Mouse (Mus musculus): ENCODE data around the gene Adora3.

Adora3 gene

DNA sequence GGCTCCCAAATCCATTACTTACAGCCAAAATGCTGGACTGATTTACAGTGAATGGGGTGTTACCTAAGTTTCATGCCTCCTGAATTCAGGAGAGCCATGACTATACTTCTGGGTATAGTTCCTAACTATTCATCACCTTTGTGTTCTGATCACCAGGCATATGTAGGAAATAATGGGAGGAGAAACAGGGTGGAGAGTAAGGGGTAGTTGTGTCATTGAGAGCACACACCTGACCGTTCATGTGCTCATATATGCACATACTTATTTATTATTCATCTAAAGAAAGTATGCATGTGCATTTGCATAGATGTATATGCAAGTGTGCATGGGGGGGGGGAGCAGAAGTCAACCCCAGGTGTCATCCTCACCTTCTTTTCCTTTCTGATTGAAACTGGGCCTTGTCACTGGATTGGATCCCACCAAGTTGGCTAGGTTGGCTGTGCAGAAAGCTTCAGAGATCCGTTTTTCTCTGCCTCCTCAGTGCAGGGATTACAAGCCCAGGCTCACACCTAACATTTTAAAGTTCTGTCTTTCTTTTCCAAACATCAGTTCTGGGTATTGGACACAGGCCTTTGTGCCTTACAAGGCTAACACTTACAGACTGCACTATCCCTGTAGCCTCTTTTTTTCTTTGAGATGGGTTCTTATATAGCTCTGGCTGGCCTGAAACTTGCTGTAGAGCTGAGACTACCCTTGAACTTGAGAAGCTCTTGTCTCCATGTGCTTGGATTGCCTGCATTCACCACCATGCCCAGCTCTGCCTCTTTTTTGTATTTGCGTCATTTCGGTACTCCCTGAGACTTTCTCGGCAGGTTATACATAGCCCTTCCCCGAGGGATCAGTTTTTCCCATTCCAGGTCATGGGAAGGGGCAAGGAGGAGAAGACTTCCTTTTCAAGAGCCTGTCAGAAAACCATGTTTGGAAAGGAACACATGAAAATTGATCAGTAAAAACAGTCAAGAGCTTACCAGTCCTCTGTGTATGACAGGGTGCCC is 3.1 kb downstream of the Adora3 start:
- in situ Hi-C loops (cut with MboI, MseI), result no loop called here

DNA sequence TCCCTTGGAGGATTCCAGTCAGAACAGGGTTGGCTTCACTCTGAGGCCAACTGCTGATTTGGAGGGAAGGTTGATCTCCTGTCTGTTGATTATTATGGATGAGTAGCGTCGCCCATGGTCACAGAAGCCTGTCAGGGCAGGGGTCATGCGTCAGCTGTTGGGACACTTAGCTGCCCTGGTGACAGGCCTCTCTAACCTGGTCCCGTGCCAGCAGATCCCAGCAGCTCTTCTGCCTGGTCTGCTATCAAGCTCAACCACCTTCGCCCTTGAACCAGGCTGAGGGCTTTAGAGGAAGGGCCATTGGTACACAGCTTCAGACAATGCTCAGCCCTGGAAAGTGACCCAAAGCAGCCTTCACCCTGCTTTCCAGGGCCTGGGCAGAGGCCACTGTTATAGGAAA is 5.4 kb downstream of the Adora3 start:
- in situ Hi-C loops (cut with MboI, MseI), result no loop called here

DNA sequence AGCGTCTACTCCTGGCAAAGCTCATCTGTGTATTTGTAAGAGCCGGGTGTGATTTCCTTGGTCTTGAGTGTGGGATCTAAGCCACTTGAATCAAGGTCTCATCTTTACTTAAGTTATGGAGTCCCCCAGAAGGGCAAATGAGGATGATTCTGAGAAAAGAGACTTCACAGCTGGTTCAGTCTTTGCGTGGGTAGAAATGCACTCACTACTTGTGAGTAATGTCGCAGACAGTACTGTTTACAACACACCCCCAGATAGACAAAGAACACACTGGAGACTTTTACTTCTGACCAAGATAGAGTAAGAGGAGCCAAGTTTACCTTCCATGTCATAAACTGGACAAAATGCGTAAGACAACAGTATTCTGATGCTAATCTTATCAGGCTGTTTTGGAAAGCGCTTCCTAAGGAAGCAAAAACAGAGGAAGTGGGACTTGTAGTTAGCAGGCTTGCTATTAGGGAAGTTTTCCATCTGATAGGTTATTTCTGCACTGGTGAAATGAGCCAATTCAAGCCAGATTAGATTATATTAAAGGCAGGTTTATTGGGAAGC is 6.7 kb downstream of the Adora3 start:
- in situ Hi-C loops (cut with MboI, MseI), result no loop called here

DNA sequence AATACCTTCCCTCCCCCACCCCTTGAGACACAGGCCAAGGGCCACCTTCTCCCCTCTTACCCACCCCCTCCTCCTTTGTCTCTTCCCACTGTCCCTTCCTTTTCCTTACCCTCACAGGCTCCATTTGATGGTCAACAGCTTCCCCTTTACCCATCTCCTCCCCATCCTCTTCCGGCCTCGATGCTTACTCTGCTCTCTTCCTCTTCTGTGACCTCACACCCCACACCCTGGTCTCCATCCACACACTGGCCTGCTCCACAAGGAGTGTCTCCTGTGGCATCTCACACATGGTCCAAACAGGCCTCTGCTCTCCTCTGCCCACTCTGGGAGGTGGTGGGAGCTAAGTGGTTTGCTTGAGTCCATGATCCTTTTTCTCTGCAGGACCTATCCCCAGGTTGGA is 7.3 kb downstream of the Adora3 start:
- in situ Hi-C loops (cut with MboI, MseI), result no loop called here

DNA sequence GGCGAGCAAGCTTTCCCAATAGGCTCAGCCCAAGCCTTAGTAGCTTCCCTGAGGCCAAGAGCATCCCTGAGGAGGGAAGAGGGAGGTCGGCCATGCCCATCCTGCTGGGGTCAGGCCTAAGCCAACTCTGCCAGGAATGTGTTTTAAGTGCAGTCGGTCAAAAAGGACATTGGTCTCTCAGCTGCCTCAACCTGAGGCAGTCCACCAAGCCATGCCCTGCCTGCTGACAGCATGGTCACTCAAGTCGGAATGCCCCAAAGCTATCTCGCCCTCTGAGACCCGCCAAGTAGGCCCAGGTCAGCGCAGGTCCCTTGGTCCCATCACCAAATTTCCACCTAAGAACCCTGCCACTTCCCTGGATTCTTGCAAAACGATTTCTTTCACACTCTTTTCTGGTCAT is 8.1 kb downstream of the Adora3 start:
- in situ Hi-C loops (cut with MboI, MseI), result no loop called here

DNA sequence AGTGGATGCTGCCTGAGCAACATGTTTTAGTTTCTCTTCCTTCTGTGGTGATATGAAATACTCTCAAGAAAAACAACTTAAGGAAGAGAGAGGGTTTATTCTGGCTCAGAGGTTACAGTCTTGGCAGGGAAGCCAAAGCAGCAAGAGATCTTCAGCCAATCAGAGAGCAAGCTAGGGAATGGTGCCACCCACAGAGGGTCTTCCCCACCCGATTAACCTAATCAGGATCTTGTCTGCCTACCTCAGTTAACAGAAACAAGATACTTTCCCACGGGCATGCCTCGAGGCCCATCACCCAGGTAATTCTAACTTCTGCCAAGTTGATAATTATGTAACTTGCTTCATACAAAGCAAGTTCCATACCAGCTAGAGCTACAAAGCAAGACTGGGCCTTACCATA is 9.8 kb downstream of the Adora3 start:
- in situ Hi-C loops (cut with MboI, MseI), result no loop called here

DNA sequence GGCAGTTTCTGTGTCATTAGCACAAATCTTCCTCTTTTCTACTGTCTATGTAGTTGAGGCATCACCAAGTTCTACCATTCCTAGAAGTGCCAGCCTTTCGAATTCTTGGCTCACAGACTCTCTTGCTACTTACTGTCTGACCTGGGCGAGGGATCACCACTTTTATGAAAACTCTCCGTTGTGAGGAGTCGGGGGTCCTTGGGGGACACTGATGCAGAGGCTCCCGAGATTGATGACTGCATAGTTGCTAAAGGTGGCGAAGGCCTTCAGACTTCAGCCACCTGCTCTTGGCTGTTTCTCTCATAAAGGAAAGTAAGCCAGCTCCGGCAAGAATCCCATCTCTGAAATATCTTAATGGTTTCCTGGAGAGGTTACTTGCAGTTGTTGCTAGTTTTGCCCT is 11.4 kb downstream of the Adora3 start:
- in situ Hi-C loops (cut with MboI, MseI), result no loop called here

DNA sequence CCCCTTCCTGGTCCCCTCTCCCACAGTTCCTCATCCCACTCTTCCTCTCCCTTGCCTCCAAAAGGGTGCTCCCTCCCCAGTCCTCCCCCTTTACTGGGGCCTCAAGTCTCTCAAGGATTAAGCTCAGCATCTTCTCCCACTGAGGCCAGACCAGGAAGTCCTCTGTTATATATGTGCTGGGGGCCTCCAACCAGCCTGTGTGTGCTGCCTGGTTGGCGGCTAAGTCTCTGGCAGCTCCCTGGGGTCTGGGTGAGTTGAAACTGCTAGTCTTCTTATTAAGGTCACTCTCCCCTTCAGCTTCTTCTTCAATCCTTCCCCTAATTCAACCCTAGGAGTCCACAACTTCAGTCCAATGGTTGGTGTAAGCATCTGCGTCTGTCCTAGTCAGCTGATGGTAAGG is 12.5 kb downstream of the Adora3 start:
- in situ Hi-C loops (cut with MboI, MseI), result no loop called here

DNA sequence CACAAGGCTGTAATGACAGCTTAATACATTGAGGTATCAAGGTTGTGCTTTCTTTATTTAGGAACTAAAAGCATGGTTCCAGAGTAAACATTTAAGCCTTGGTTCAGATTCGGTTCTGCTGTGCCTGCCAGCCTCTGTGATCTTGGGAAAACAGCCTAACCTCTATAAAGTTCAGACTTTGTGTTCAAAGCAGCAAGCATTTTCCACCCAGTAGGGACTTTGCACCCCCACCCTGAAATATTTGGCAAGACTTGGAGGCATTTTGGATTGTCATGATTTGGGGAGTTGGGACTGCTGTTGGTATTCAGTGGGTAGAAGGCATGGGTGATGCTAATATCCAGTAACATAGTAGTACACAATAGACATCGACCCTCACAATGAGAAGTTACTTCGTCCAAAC is 18.3 kb downstream of the Adora3 start:
- in situ Hi-C loops (cut with MboI, MseI), result no loop called here

DNA sequence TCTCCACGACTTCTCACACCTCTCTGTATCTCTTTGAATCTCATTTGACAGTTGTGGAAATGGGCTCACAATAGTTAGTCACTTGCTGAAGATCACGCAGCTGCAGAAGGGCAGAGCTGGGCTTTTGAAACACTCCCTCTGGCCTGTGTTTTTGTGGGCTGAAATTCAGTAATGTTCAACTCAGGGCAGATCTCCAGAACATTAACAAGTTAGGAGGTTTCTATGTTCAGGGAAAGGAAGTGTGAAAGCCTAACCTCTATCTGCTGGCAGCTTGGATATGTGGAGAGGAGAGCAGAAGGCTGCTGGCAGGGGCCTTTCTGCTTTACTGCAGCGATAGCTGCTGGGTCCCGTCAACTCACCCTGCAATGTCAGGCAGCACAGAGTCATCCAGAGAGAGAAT is 19.6 kb downstream of the Adora3 start:
- in situ Hi-C loops (cut with MboI, MseI), result no loop called here

DNA sequence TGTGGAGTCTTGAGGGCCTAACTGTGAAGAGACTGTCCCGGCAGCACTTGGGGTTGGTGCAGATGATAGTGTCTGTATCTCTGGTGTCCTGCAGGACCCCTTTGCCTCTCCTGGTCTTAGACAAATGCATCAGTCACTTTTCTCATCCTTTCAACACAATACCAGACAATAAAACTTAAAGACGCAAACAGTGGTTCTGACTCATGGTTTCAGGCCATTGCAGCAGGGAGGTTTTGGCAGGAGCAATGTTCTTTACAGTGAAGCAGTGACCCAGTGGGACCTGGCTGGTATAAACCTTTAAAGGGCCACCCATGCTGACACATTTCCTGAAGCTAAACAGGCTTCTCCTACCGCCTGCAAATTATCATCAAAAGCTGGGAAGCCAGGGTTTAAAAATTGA is 20.5 kb downstream of the Adora3 start:
- in situ Hi-C loops (cut with MboI, MseI), result no loop called here

DNA sequence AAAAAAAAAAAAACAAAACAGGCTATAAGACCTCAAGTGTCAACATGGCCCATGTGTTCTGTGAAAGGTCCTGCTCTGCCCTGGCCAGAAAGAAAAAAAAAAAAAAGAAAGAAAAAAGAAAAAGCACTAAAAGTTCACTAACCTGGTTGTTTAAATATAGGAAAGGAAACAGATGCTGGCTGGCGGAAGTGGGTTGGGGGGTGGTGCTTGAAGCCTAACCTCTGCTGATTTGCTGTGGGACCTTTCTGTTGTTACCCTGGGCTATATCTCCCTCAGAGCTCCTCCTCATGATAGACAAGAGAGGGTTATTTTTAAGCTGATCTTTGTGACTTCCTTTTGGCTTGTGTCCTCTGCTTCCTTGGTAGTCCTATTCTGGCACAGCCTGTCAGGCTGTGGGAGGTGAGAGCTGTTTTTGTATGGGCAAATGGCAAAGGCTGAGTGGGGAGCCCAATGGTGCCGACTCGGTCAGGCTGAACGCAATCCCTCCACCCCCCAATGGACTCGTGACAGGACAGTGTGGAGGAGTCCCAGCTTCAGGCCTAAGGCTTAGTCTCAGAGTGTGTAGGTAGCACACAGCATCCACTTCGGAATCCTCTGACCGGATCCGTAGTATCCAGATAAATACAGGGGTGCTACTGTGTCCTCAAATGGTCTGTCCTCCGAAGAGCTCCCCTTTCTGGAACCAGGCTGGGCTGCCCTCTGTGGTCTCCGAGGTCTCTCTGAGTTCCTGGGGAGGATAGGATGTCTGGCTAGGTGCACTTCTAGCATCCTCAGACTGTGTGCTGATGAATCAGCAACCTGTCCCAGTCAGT is 21.3 kb downstream of the Adora3 start:
- in situ Hi-C loops (cut with MboI, MseI), result no loop called here

DNA sequence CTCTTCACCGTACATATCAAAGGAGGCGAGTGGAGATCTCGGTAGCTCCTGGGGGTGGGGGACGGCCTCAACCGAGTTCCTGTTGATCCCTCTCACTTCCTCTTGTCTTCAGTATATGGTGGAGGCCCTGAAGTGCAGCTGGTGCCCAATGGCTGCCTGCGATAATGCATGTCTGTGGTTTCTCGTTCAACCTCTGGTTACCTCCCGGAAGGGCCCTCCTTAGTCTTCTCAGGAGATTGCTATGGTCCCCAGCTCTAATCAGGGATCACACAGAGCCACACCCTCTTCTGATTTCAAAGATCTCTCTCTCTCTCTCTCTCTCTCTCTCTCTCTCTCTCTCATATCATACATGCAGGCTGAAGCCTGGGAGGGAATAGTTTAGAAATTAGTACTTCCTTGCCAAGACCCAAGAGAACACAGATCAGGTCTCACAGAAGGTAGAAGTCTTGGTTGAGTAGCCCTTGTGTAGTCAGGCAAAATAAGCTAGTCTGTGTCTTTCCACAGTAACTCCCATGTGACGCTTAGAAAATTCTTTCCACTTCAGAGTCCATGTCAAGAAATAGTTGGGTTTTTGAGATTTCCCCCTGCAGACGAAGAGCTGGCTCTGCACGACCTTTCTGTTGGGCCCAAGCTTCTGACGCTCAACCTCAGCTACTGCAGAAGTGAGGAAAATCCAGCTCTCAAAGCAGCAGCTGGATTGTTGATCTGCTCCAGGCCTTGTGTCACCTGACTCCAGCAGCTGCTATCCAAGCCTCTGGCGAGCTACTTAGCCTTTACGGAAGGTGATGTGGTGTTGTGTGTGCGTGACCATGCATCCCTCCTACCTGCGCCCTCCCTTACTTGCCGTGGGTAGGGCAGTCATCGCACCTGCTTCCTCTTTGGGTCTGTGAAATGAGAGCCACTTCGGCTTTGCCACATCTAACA is 22.2 kb downstream of the Adora3 start:
- in situ Hi-C loops (cut with MboI, MseI), result no loop called here

DNA sequence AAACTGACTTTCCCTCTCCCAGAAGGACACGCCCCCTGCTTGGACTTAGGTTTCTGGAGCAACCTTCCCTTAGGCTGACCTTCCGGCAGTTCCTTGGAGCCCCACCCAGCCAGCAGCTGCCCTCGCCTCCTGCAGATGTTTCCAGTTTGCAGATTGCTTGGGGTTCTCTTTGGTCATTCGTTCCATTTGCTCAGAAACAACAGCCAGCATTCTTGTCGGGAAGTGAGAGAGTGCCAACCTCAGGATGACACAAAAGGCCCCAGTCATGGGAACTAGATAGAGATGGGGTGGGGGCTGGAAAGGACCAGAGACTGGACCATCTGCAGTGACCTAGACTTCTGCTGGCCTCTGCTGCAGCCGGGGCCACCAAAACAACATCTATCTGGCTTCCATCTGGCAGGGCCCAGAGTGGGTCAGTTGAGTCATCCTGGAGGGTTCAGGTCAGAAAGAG is 23.3 kb downstream of the Adora3 start:
- in situ Hi-C loops (cut with MboI, MseI), result no loop called here

DNA sequence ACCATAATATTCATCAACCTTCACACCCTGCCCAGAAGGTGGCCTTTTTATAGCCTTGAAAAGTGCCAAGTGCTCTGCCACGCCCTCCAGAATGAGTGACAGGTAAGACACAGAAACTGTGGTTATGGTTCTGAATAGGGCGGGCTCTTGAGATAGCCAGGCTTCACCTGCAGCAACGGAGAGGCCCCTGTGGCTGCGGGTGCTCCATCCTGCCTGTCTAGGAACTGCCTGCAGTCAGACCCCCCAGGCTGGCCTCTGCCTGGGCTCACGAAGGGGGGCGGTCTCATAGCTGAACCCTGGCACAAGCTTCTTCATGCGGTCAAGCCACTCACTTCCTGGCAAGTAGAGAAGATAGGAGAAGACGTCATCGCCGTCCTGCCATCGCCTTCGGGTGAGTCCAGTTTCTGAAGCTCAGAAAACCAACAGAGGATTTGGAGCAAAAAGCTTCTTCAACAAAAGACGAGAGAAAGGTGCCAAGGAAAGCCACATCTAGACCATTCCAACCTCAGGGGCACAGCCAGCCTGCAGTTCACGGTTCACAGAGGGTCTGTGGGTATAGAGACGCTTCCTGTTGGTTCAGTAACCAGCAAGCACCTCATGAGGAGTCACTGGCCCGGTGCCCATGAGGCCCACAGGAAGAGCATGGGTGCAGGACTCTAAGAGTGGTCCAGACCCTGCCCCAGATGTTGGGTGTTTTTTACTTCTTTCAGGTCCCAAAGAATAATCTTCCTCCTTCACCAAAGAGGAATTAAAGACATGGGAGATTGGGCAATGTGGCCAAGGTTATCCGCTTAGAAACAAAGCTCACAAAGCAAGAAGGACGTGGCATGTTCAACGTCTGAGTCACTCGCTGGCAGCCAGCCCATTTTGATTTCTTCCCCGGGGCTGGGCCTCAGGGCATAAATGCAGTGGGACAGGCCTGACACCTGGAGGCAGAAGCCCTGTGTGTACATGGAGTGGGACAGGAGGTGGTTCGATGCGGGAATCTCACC is 24.2 kb downstream of the Adora3 start:
- in situ Hi-C loops (cut with MboI, MseI), result loop anchor here (5.0 kb wide), 3 partner anchors 78 to 208 kb away; partner anchors contain the start of gene Ddx20

DNA sequence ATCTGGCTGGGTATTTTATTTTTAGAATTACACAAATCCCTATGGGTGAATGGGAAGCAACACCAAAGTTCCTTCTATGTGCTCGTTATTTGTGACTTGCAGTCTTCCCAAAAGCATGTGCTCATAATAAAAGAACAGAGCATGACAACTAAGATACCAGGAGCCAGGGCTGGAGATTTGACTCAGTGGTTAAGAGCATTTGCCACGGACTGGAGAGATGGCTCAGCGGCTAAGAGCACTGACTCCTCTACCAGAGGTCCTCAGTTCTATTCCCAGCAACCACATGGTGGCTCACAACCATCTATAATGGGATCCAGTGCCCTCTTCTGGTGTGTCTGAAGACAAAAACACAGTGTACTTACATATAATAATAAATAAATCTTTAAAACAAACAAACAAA is 26.2 kb downstream of the Adora3 start:
- in situ Hi-C loops (cut with MboI, MseI), result loop anchor here (5.0 kb wide), 3 partner anchors 80 to 210 kb away; partner anchors contain the start of gene Ddx20

DNA sequence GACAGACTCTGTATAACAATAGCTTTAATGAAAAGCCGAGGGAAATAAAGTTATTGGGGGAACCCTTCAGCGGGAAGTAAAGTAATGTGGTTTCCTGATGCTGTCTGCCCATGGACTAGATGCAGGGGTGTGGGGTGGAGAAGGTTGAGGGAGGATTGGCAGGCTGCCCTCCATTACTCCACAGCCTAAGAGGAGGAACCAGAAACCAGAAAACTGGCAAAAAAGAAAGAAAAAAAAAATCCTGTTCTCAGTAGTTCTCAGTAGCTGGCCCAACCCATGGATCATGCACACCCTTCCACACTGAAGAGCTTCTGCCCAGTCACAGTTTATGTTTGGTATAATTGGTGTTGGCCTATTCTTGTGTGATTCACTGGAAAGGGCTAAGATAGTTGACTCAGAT is 27.7 kb downstream of the Adora3 start:
- in situ Hi-C loops (cut with MboI, MseI), result loop anchor here (5.0 kb wide), 3 partner anchors 81 to 211 kb away; partner anchors contain the start of gene Ddx20

DNA sequence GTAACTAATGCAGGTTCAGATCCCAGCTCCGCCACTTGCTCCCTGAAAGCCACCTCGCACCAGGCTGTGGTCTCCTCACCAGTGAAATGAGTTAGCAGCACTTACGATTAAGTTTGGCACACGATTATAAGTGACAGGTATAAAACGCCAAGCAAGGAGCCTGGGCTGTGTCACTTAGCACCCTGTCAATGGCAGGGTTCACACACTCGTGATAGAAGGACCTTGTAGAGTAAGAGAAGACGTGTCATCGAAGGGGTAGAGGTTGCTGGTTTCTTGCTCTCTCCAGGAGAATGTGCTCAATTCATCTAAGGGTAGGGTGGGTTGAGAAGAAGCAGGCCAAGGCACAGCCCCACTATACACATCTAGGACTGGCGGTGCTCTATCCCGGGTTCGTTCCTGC is 28.2 kb downstream of the Adora3 start:
- in situ Hi-C loops (cut with MboI, MseI), result loop anchor here (5.0 kb wide), 3 partner anchors 82 to 212 kb away; partner anchors contain the start of gene Ddx20

DNA sequence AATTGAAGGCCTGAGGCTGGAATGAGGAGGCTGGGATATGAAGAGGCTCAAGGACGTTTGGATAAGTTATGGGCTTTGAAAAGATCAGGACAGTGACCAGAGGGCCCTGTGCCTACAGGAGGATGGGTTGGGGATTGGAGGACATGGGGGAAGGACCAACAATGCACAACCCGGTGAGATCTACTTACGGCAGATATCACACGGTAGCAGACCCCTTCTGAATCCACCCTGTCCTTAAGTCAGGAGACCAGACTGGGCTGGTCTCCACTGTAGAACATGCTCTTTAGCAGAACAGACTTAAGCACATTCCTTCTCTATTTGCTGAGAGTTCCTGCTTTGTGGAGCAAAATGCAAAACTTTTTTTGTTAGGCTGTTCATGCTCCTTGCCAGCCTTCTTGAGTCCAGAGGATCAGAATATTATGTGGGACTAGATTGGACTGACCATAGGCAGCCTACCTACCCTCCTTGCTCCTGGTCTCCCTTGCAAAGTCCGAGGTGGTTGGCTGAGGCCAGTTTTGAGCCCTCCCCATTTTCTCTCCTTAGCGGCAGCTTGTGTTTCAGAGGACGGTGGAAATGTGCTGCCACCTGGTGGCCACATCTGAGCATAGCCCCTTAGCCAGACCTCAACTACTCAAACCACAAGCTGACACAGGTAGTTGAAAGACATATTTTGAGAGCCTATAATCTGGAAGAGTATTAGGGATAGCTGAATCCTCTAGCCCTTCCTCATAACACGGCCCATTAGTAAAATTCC is 28.9 kb downstream of the Adora3 start:
- in situ Hi-C loops (cut with MboI, MseI), result loop anchor here (5.0 kb wide), 3 partner anchors 82 to 212 kb away; partner anchors contain the start of gene Ddx20
